Mouse (Mus musculus) embryonic fibroblast, embryonic 13.5 days (primary cell): ENCODE measurements around the gene Slc31a1.

ENCODE experiments used
- CTCF ChIP-seq: IDR thresholded peaks from 2 replicates; pipeline ENCODE4 v1.5.1; 2011; ENCODE audit warnings: mild to moderate bottlenecking, control low read depth, low read length, moderate library complexity, borderline replicate concordance; ENCODE audit not compliant: insufficient read depth
- POLR2A ChIP-seq: IDR thresholded peaks from 2 replicates; pipeline ENCODE4 v1.6.1; 2011; ENCODE audit warnings: low read depth, mild to moderate bottlenecking, control low read depth, low read length, moderate library complexity

DNA sequence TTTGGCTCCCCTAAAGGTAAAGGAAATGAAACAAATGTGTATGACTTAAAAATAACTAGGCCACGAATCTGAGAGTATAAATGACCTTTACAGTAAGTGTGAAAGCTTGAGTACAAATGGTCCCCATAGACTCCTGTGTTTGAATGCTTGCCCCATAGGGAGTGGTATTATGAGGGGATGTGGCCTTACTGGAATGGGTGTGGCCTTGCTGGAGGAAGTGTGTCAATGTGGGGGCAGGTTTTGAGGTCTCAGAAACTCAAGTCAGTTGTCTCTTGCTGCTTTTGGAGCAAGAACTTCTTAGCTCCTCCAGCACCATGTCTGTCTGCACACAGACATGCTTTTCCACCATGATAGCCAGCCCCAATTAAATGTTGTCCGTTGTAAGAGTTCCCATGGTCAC is 44.1 kb upstream of the Slc31a1 start:
- TF ChIP-seq CTCF: no peak
- no peak for TF ChIP-seq POLR2A
